Mouse (Mus musculus) CH12.LX (cell line): Measurements from ENCODE around the gene Ctdspl2. TPM values are rescaled to one million over a fixed set of nuclear protein-coding genes. Genes with fewer than 3 reads are reported as not detected.

ENCODE experiments used
- polyA plus RNA-seq: library from polyadenylated mRNA; unstranded; fragments of >175 nt; gene quantifications from 2 replicates; pipeline ENCODE4 v1.2.1, GENCODE M21; 2012; ENCODE audit warnings: low read depth; ENCODE audit not compliant: insufficient read length
- total RNA-seq, 2 experiments: library from RNA; depleted of rRNA; stranded (reverse); fragments of 300-350 nt in 1 of 2; fragments of >200 nt in 1 of 2; gene quantifications; 2 replicates each; pipeline ENCODE4 v1.2.3; 2012 to 2014

The Ctdspl2 gene
- total and polyA plus RNA-seq, 3 experiments: 24.0 to 55.8 (median 28.5) TPM

Other genes starting within 250 kb of the Ctdspl2 start
- 1.9 and 2.1 TPM in 2 replicates for gene Frmd5, start 148.9 kb upstream of the Ctdspl2 start, total RNA-seq (2012; rRNA removed)
- 3.2 and 3.7 TPM in 2 replicates for gene Frmd5, start 148.9 kb upstream of the Ctdspl2 start, total RNA-seq (2014; rRNA removed)
- gene Frmd5, start 148.9 kb upstream of the Ctdspl2 start, polyA plus RNA-seq: 3.5 and 4.3 TPM in 2 replicates
- gene Casc4, start 89.0 kb upstream of the Ctdspl2 start, total RNA-seq (2012; rRNA removed): 9.3 and 10.9 TPM in 2 replicates
- 14.4 and 17.2 TPM in 2 replicates for gene Casc4, start 89.0 kb upstream of the Ctdspl2 start, total RNA-seq (2014; rRNA removed)
- gene Casc4, start 89.0 kb upstream of the Ctdspl2 start, polyA plus RNA-seq: 16.5 and 19.7 TPM in 2 replicates
- 0.04 TPM in 1 of 2 replicates, not detected in the other for gene Mageb3, start 91 bp downstream of the Ctdspl2 start, total RNA-seq (2012; rRNA removed)
- gene Mageb3, start 91 bp downstream of the Ctdspl2 start, total RNA-seq (2014; rRNA removed): not detected in 2 replicates
- not detected in 2 replicates for gene Mageb3, start 91 bp downstream of the Ctdspl2 start, polyA plus RNA-seq
- 20.1 and 27.9 TPM in 2 replicates for gene Eif3j1, start 72.5 kb downstream of the Ctdspl2 start, total RNA-seq (2012; rRNA removed)
- 40.1 and 40.5 TPM in 2 replicates for gene Eif3j1, start 72.5 kb downstream of the Ctdspl2 start, total RNA-seq (2014; rRNA removed)
- gene Eif3j1, start 72.5 kb downstream of the Ctdspl2 start, polyA plus RNA-seq: 26.3 and 27.9 TPM in 2 replicates
- gene Spg11, start 162.4 kb downstream of the Ctdspl2 start, total RNA-seq (2012; rRNA removed): 9.7 and 11.4 TPM in 2 replicates
- 6.0 and 7.5 TPM in 2 replicates for gene Spg11, start 162.4 kb downstream of the Ctdspl2 start, total RNA-seq (2014; rRNA removed)
- 9.6 and 10.7 TPM in 2 replicates for gene Spg11, start 162.4 kb downstream of the Ctdspl2 start, polyA plus RNA-seq
- gene B2m, start 191.7 kb downstream of the Ctdspl2 start, total RNA-seq (2012; rRNA removed): 1,479 and 1,509 TPM in 2 replicates
- gene B2m, start 191.7 kb downstream of the Ctdspl2 start, total RNA-seq (2014; rRNA removed): 1,782 and 1,954 TPM in 2 replicates
- gene B2m, start 191.7 kb downstream of the Ctdspl2 start, polyA plus RNA-seq: 1,919 and 2,234 TPM in 2 replicates
- gene Trim69, start 204.7 kb downstream of the Ctdspl2 start, total RNA-seq (2012; rRNA removed): 0.08 and 0.13 TPM in 2 replicates
- gene Trim69, start 204.7 kb downstream of the Ctdspl2 start, total RNA-seq (2014; rRNA removed): 0.24 and 0.26 TPM in 2 replicates
- 0.13 and 0.41 TPM in 2 replicates for gene Trim69, start 204.7 kb downstream of the Ctdspl2 start, polyA plus RNA-seq
- not detected in 2 replicates for gene Patl2, start 230.2 kb downstream of the Ctdspl2 start, total RNA-seq (2012; rRNA removed)
- not detected in 2 replicates for gene Patl2, start 230.2 kb downstream of the Ctdspl2 start, total RNA-seq (2014; rRNA removed)
- not detected in 2 replicates for gene Patl2, start 230.2 kb downstream of the Ctdspl2 start, polyA plus RNA-seq
- gene Terb2, start 230.3 kb downstream of the Ctdspl2 start, total RNA-seq (2012; rRNA removed): not detected in 2 replicates
- gene Terb2, start 230.3 kb downstream of the Ctdspl2 start, total RNA-seq (2014; rRNA removed): not detected in 2 replicates
- gene Terb2, start 230.3 kb downstream of the Ctdspl2 start, polyA plus RNA-seq: not detected in 2 replicates